Mouse (Mus musculus) brain, embryonic 14.5 days (tissue): Measurements from ENCODE around the gene Tmcc2. TPM values are rescaled to one million over a fixed set of nuclear protein-coding genes. Genes with fewer than 3 reads are reported as not detected.
A peak's percentile ranks its signal among the peaks of the same experiment; 100 is the strongest.

ENCODE experiments used
- DNase-seq: peaks from one replicate; pipeline ENCODE4 v3.0.0-alpha.2; 2011; ENCODE audit warnings: low read depth
- CTCF ChIP-seq: fragments of 200-500 bp; IDR thresholded peaks from 2 replicates; pipeline ENCODE4 v1.5.1; 2012; ENCODE audit warnings: inconsistent platforms, mild to moderate bottlenecking, moderate library complexity, borderline replicate concordance; ENCODE audit not compliant: insufficient read depth, insufficient read length; ENCODE audit errors: extremely low read depth
- POLR2A ChIP-seq: fragments of 200-500 bp; IDR thresholded peaks from 2 replicates; pipeline ENCODE4 v1.6.1; 2012; ENCODE audit warnings: mild to moderate bottlenecking, inconsistent platforms, borderline replicate concordance; ENCODE audit not compliant: poor library complexity, insufficient read depth, insufficient read length, severe bottlenecking; ENCODE audit errors: extremely low read depth
- polyA plus RNA-seq: library from polyadenylated mRNA; depleted of rRNA; stranded (reverse); fragments of >200 nt; gene quantifications from 2 replicates; pipeline ENCODE4 v1.2.3, GENCODE M21; 2012

The Tmcc2 gene
- polyA plus RNA-seq, 1 experiment: 74.0 TPM

DNA sequence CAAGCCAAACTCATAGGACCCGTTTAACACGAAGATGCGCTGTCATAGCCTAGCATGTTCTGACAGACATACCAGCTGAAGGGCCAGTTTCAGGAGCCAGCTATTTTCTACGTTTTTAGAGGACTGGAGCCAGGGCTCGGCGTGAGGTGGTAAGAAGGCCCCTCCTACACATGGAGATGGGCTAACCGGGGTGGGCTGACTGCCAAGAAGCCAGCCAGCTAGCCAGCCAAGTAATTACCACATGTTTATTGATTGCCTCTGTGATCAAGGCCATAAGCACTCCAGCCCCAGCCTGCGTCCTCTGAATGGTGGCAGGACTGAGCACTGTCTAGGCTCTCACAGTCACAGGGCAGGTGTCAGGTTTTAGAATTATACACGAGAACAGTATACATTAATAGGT is 64.3 kb downstream of the Tmcc2 start:
- DNase-seq: peak; percentile 96
- no peak for TF ChIP-seq CTCF
- TF ChIP-seq POLR2A: no peak

DNA sequence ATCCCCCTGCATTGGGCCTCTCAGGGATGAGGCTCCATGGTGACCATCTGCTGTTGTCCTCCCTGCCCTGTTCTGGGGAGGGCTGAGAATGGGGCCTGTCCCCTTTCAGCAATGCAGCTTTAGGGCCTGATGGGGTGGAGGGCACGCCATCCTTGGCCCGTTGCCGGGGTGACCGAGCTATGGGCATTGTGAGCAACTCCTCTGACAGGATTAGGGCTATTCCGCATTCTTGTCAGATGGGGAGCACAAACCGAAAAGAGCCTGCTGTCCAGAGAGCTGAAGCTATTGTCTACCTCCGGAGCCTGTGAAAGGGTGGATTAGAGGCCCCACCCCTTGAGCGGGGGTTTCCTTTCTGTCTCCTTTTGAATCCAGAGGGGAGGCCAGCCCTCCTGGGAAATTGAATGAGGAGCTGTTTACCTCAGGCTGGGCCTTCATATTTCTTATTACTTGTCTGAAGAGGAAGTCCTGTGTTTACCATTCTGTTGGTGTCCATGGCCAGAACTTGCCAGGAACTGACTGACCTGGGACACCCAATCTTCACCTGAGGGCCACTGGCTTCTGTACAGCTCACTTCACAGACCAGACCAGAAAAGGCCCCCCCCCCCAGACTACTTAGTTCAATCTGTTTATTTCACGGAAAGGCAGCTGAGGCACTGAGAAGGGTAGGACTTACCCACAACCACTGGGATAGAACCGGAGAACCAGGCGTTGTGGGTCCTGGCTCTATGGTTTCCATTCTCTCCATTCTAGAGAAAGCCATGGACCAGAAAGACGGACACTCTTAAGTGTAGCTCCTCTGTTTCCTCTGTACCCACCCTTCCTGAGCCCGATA is 68.2 kb downstream of the Tmcc2 start:
- peak; percentile 97 for DNase-seq
- no peak for TF ChIP-seq POLR2A
- peak; percentile 12; the same call in 1 of the 2 replicates for TF ChIP-seq CTCF

DNA sequence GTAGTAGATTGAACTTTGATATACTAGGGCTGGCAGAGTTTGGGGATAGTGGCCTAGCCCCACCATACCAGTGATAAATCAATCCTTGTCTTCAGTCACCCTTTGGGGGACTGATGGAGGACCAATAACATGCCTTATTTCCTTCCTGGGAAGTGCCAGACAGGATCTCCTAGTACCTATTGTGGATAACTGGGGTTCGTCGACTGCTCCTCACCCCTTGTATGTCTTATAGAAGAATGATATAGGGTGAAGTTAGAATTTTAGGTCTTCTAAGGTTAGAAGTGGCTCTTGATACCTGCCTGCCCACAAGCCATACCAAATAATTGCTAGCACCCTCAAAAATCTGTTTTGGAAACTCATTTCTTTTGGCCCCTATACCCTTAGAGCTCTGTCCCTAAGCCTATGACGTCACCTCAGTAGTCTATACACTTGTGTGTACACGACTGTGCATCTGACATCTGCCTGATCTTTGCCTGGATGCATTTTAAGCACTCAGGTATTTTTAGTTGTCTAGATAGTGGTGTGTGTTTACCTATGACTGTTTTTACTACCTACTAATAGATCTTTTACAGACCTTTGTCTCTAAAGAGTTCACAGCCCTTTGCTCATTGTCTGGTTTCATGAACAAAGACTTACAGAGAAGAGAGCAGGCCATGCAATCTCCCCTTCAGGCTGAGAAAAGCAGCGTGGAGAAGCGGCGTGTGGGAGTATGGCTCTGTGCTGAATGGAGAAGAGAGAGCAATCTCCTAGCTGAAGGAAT is 69.1 kb downstream of the Tmcc2 start:
- DNase-seq: no peak
- TF ChIP-seq POLR2A (no peak), CTCF (no peak)

DNA sequence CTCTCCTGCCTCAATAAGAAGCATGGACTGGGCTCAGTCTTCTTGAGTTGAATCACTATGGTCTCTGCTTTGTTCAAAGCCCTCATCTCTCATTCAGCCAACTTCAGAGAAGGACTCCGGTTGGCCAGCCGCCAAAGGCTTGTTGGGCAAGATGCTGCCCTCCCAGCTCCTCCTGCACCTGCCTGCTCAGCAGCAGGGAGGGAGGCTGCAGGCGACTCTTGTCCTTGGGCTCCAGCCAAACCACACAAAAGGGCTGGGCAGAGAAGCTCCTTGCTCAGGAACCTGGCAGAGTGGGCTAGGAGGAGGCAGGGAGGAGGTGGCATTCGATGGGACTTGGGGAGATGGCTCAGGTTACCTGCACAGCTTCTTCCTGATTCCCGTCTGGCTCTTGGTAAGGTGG is 71.8 kb downstream of the Tmcc2 start:
- TF ChIP-seq CTCF (no peak), POLR2A (no peak)
- DNase-seq: peak; percentile 96

DNA sequence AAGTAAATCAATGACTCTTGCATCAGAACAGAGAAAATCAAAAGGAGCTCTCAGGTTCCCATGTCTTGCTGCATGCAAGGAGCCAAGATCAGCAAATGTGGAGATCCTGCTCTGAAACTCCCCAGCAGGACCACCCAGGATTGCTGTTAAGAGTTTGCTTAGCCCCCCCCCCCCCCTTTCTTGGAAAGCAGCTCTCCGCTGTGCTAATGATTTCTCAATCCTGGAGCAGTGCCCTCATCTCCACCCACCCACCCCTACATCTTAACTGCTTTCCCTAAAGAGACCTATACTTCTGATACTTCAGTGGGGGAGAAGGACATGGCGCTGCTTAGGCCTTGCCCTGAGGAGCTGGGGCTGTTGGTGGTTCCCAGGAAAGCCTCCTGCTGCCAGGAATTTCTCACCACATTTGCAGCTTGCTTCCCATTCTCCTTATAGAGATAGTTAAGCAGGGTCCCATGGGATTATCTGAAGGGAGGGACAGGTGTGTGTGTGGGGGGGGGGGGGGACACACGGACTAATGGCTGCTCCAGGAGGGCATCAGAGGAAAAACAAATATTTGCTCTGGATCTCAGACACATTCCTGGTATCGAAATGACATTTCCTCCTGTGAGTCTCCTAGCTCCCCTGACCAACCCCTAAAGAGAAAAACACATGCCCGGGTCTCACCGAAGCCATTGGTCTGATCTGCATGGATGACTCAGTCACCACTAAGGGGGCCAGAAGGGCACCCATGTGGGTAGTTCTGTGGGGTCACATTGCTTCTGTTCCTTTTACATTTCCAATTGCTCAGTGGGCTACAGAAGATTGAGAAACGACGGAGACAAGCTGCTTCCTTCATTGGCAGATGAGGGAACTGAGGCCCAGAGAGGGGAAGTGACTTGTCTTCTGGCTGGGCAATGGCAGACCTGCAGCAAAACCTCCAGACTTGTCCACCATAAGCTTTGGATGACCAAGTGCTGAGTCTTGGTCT is 72.9 kb downstream of the Tmcc2 start:
- DNase-seq: peak; percentile 83
- TF ChIP-seq CTCF (no peak), POLR2A (no peak)

DNA sequence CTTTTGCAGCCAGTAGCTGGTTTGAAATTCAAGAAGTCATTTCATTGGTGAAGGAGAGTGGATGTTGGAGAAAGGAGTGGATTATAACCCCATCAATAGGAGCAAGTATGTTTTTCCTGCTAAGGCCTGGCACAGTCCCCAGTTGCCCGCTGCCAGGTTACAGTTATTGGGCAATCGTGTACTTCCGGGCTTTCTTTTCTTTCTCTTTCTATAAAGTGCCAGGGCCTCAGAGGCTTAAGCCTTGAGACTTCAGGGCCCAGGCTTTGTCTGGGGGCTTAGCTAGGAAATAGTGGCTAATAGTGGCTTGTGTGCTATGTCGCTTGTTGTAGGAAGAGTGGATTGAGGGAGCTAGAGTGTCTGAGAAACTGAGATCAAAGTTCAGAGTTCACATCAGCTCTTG is 73.7 kb downstream of the Tmcc2 start:
- no peak for TF ChIP-seq POLR2A
- DNase-seq: peak; percentile 89

DNA sequence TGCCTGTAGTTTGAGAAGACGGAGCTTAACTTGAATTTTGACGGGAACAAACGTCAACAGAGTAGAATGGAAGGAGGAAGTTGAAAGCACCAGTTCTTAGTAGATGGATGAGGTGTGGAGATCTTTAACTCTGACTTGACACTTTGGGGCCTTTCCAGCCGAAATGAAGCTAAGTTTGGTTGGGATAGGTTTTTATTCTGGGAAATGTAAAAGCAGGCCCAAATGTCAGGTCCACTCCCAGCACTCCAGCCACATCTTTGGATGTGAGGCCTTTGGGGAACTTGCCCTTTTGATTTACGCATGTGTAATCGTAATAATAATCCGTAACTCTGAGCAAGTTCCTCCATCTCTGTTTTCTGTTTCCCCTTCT is 74.5 kb downstream of the Tmcc2 start:
- no peak for DNase-seq
- no peak for TF ChIP-seq POLR2A
- no peak for TF ChIP-seq CTCF

DNA sequence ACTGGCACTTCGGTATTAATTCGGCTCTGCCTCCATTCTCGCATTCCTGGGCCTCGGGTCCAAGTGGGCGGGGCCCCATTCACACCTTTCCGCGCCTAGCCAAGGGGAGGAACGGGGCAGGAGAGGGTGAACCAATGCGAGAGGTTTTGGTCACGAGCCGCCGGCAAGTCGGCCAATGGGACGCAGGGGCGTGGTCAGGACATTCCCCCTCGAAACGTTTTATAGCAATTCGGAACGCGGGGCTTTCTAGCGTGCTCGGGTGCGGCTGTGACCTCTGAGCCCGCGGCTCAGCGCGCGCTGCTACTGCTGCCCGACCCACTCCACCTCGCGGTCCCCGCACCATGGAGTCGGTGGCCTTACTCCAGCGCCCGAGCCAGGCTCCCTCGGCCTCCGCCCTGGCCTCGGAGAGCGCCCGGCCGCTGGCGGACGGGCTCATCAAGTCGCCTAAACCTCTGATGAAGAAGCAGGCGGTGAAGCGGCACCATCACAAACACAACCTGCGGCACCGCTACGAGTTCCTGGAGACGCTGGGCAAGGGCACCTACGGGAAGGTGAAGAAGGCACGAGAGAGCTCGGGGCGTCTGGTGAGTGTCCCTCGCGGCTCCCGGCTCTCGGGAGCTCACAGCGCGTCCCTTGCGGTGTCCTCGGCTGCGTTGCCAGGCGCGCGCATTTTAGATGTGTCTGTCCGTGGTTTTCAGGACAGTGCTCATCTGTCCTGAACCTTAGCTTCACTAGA is 75.0 kb downstream of the Tmcc2 start, which contains the start of gene Nuak2:
Gene Nuak2, plus strand, starts transcription at position 238 of the 736 bp plus-strand sequence.
- TF ChIP-seq POLR2A (peak; percentile 64; the same call in 1 of the 2 replicates), CTCF (no peak)
- peak; percentile 97 for DNase-seq

DNA sequence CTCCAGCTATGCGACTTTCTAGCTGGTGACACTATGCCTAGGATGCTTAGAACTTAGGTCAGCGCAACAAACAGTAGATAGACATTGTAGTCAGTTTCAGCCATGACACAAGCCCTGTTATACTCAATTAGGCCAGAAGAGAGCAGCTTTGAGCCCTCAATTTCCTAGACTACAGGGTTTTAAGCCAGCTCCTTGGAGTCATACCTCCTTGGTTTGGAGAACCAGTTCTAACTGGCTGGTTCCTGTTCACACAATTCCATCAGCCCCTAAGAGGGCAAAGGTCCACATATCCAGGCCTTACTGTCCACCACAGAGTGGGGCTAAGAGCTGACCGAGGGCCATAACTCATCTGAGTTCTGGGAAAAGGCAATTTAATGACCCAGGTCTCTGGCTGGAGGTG is 78.4 kb downstream of the Tmcc2 start:
- TF ChIP-seq POLR2A: no peak
- TF ChIP-seq CTCF: peak; percentile 67; the same call in 1 of the 2 replicates
- DNase-seq: peak; percentile 85

DNA sequence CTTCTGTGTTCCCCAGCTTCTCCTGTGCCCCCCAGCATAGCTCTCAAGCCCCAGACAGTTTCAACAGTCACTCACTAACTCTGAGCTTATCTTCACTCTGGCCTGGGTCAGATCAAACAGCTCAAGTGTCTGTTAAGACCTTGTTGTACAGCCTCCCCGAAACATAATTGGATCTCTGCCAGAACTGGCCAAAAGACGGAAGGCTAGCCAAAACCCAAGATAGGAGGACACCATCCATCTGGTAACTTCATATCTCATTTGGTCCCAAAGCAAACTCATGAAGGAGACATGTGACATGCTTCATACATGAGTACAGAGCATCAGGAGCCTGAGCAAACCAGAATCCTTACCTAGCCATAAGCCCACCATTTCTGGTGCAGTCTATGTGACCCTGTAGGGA is 79.0 kb downstream of the Tmcc2 start:
- no peak for TF ChIP-seq CTCF
- no peak for TF ChIP-seq POLR2A
- DNase-seq: no peak
